In the genomic region with DNA sequence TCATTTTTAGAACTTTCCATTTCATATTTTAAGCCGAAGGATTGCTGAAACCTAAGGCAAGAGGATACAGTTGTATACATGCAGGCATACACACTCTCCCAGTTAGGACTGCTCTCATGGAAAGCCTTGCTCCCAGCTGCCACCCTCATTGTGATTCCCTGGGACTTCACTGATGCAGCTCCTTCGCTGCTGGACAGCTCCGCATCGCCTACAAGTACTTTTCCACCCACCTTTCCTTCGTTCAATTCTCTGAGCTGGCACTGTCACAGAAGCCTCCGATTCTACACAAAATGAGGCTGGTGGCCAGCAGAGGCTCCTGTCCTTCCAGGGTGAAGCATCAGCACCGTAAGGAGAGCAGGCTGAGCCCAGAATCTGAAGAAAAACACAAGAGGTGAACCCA, we compare ENCODE assay signal across 28 mouse cellular contexts.
DNase-seq lines count a peak whose midpoint lies in the region; TF ChIP-seq lines count a peak whose summit lies in the region.
"Had no signal": no experiment of that assay in that cellular context is flagged by ENCODE, and none has a peak within 500 bp of the region (broad histone marks: within the 10 kb centered on the region; RNA-seq: fewer than 3 reads in every experiment).

No protein-coding gene starts in this region.

- TF ChIP-seq POLR2A in myocyte (IDR thresholded peaks at IDR 0.05; ENCODE audit: insufficient read length, low read depth) = no peak

- no peaks in the 10 kb centered on the region for H3K36me3 ChIP-seq in myocyte (ENCODE audit: control insufficient read depth, insufficient read depth)
- H3K36me3 ChIP-seq: G1E; heart, embryonic 10.5 days; hindbrain, embryonic 12.5 days; intestine, embryonic 15.5 days; limb, embryonic 13.5 days; liver, embryonic 12.5 days; midbrain, embryonic 15.5 days; neural tube, embryonic 12.5 days; stomach, embryonic 15.5 days had no signal

- H3K79me2 ChIP-seq in myocyte (ENCODE audit: control insufficient read depth, insufficient read depth) = no peaks in the 10 kb centered on the region

- DNase-seq in embryo, embryonic 10 days (ENCODE audit: low spot score) = peak; percentile 41
- no peak for DNase-seq in embryo, embryonic 9.5 days (ENCODE audit: extremely low spot score)
- peak; percentile 8 to 33 for DNase-seq in kidney, postnatal 4 days
- DNase-seq in kidney, adult 8-10 months = no peak
- DNase-seq in right cerebral cortex, adult 2 months (ENCODE audit: low spot score in 2 of 2) = peak; percentile 40 to 42
- no peak for DNase-seq in right cerebral cortex, postnatal 14 days
- DNase-seq in liver = no peak
- DNase-seq: adrenal gland, postnatal 25 days; cerebellum, adult 18-20 months; cerebellum, postnatal 14 days; gastrocnemius, adult 2 months; heart, postnatal 36 days; kidney, adult 9 months; kidney, postnatal 14 days; liver, postnatal 0 days; thymus, postnatal 14 days had no signal

- H3K4me3 ChIP-seq in myocyte = no peak overlapping the region
- H3K4me3 ChIP-seq: forebrain, embryonic 13.5 days; gastrocnemius, adult 2 months; heart, embryonic 10.5 days; hindbrain, embryonic 12.5 days; intestine, embryonic 15.5 days; limb, embryonic 13.5 days; liver, embryonic 12.5 days; midbrain, embryonic 15.5 days; neural tube, embryonic 12.5 days; stomach, embryonic 15.5 days had no signal

- no peak overlapping the region for H3ac ChIP-seq in myocyte (ENCODE audit: control insufficient read depth, insufficient read length)

- no peak overlapping the region for H3K4me2 ChIP-seq in myocyte (ENCODE audit: low read depth)
- H3K4me2 ChIP-seq: forebrain, embryonic 13.5 days; hindbrain, embryonic 12.5 days; intestine, embryonic 15.5 days; limb, embryonic 13.5 days; liver, embryonic 12.5 days; midbrain, embryonic 15.5 days; neural tube, embryonic 12.5 days; stomach, embryonic 15.5 days had no signal

- no peaks in the 10 kb centered on the region for H3K27me3 ChIP-seq in myocyte (ENCODE audit: control insufficient read depth, insufficient read depth, insufficient read length)
- H3K27me3 ChIP-seq: CH12.LX; forebrain, embryonic 13.5 days; hindbrain, embryonic 12.5 days; intestine, embryonic 15.5 days; midbrain, embryonic 15.5 days; neural tube, embryonic 12.5 days; stomach, embryonic 15.5 days had no signal

TF ChIP-seq in myocyte, 11 proteins besides CTCF, POLR2A, EP300 and RAD21:
- TF ChIP-seq MAX (IDR thresholded peaks at IDR 0.05; ENCODE audit: low read depth) = no peak
- peak; percentile 80 for TF ChIP-seq REST (IDR thresholded peaks at IDR 0.05; ENCODE audit: insufficient read depth, insufficient read length)
- TF ChIP-seq POLR2AphosphoS2 (IDR thresholded peaks at IDR 0.05; ENCODE audit: insufficient read length, low read depth) = no peak

Comparison
In these comparisons a context has a peak if more than half of its experiments do, and no peak if none do; other contexts are left out.
1. DNase-seq: peak in embryo, embryonic 10 days (single experiment), kidney, postnatal 4 days (2 of 2) and right cerebral cortex, adult 2 months (2 of 2); none in embryo, embryonic 9.5 days (single experiment), kidney, adult 8-10 months (0 of 2), right cerebral cortex, postnatal 14 days (single experiment) and liver (single experiment).